Mouse (Mus musculus) stomach, postnatal 0 days (tissue): Measurements from ENCODE around the gene Hells. TPM values are rescaled to one million over a fixed set of nuclear protein-coding genes. Genes with fewer than 3 reads are reported as not detected.

Experiments used
- ATAC-seq: fragments of 200-750 bp; cut with Nextera tagmentation; 2 replicates; pipeline ENCODE4 v1.8.0; 2017; ENCODE audit not compliant: low FRiP score, low TSS enrichment
- DNase-seq: peaks from one replicate; pipeline ENCODE4 v3.0.0-alpha.2; 2016; ENCODE audit warnings: low spot score
- H3K27ac ChIP-seq: fragments of 300-500 bp; sonication (generic); replicated peaks from 2 replicates; pipeline ENCODE4 v1.5.1; 2014; ENCODE audit warnings: mild to moderate bottlenecking, control low read depth
- H3K27me3 ChIP-seq: fragments of 300-500 bp; sonication (generic); 2 replicates; pipeline ENCODE4 v1.6.1; 2014; ENCODE audit warnings: low read length; ENCODE audit not compliant: control insufficient read depth, insufficient read depth
- H3K36me3 ChIP-seq: fragments of 300-500 bp; sonication (generic); 2 replicates; pipeline ENCODE4 v1.6.1; 2014; ENCODE audit warnings: low read length, mixed read lengths; ENCODE audit not compliant: control insufficient read depth, insufficient read depth
- H3K4me1 ChIP-seq: fragments of 300-500 bp; sonication (generic); replicated peaks from 2 replicates; pipeline ENCODE4 v1.6.1; 2014; ENCODE audit warnings: antibody characterized with exemption; ENCODE audit not compliant: control insufficient read depth, insufficient read depth
- H3K4me2 ChIP-seq: fragments of 300-500 bp; sonication (generic); replicated peaks from 2 replicates; pipeline ENCODE4 v1.6.1; 2014; ENCODE audit warnings: low read depth, mild to moderate bottlenecking, control low read depth, moderate library complexity
- H3K4me3 ChIP-seq: fragments of 300-500 bp; sonication (generic); 2 replicates; pipeline ENCODE4 v1.5.1; 2014; ENCODE audit warnings: low read depth, low read length, control low read depth
- H3K9ac ChIP-seq: fragments of 300-500 bp; sonication (generic); 2 replicates; pipeline ENCODE4 v1.6.1; 2014; ENCODE audit warnings: mild to moderate bottlenecking, low read length, control low read depth, mixed read lengths
- H3K9me3 ChIP-seq: fragments of 300-500 bp; sonication (generic); 2 replicates; pipeline ENCODE4 v1.6.1; 2016; ENCODE audit warnings: low read length; ENCODE audit not compliant: control insufficient read depth
- CTCF ChIP-seq: IDR thresholded peaks from 2 replicates; pipeline ENCODE4 v1.5.1; 2016; ENCODE audit warnings: antibody characterized with exemption, low read depth, mild to moderate bottlenecking, moderate library complexity
- EP300 ChIP-seq: optimal IDR thresholded peaks from 2 replicates; pipeline ENCODE3; 2016; ENCODE audit warnings: antibody characterized with exemption
- WGBS: fragments of 180-500 bp; shearing (Covaris S2); extraction: QIAGEN DNeasy Blood & Tissue Kit; methylation state at CpG from one replicate; pipeline ENCODE4 v1.1.7; 2014; 5-methylcytosine and 5-hydroxymethylcytosine counted together
- polyA plus RNA-seq: library from polyadenylated mRNA; unstranded; fragments of >200 nt; fragmentation: Nextera tagmentation; extraction: Ambion mirVana; gene quantifications from 2 replicates; pipeline ENCODE4 v1.2.1, GENCODE M21; 2015

The Hells gene
- polyA plus RNA-seq, 1 experiment from 2014 or later, result 14.3 TPM

DNA sequence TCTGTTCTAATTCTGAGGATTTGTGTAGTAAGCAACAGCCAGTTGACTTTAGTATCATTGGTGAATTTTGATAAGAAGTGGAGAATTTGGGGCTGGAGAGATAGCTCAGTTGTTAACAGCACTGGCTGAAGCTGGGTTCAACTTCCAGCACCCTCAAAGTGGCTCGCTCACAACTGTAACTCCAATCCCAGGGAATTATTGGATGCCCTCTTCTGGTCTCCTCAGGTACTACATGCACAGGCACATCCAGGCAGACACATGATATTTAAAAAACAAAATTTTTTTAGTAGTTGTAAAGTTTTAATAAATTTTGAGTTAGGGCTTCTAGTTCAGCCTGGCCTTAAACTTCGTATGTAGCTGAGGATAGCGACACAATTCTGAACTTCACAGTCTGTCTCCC, 15.0 kb upstream of the Hells start:
- H3K9ac ChIP-seq, result no peak overlapping the region
- H3K27me3 ChIP-seq, result no peaks in the 10 kb centered on the region
- ATAC-seq, result no peak
- H3K9me3 ChIP-seq, result no peaks in the 10 kb centered on the region
- TF ChIP-seq CTCF (peak; percentile 80), EP300 (no peak)
- H3K4me2 ChIP-seq, result no peak overlapping the region
- H3K4me1 ChIP-seq, result no peaks in the 10 kb centered on the region
- no peak overlapping the region for H3K27ac ChIP-seq
- H3K4me3 ChIP-seq, result no peak overlapping the region
- 0 out of 2 replicates have a peak, but pooled peaks cover 2% of the 10 kb centered on the region for H3K36me3 ChIP-seq
- DNase-seq, result peak; percentile 30
- 57% methylated on average over 3 of the region's 3 CpGs for WGBS

DNA sequence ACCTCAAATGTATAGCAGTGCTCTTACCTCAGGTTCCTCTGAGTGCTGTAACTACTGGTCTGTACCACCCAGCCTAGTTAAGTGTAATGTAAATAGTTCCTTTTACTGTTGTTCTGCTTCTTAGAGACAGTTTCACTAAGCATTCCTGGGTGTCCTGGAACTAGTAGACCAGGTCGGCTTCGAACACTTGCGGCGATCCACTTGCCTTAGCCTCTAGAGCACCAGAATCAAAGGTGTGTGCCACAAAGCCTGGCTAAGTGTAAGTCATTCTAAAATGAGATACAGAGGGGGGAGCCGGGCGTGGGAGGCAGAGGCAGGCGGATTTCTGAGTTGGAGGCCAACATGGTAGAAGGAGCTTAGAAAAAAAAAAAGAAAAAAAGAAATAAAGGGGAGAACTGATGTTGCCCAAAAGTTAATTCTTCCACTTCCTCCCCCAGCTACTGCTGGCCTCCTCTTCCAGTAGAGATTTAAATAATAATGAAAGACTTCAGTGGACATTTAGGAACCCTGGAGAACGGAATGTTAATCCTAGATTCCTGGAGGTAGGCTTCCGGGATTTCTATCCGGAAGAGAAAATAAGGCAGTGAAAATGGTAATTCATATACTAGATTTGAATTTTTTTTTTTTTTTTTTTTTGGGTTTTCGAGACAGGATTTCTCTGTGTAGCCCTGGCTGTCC, 2.1 kb upstream of the Hells start:
- Histone ChIP-seq H3K9me3 (no peaks in the 10 kb centered on the region), H3K4me1 (no peaks in the 10 kb centered on the region), H3K9ac (no peak overlapping the region), H3K27me3 (no peaks in the 10 kb centered on the region), H3K4me2 (no peak overlapping the region), H3K4me3 (no peak overlapping the region), H3K36me3 (no peaks in the 10 kb centered on the region), H3K27ac (no peak overlapping the region)
- no peak for TF ChIP-seq CTCF
- no peak for TF ChIP-seq EP300
- 94% methylated on average over 10 of the region's 11 CpGs for WGBS
- DNase-seq, result no peak
- ATAC-seq, result no peak

DNA sequence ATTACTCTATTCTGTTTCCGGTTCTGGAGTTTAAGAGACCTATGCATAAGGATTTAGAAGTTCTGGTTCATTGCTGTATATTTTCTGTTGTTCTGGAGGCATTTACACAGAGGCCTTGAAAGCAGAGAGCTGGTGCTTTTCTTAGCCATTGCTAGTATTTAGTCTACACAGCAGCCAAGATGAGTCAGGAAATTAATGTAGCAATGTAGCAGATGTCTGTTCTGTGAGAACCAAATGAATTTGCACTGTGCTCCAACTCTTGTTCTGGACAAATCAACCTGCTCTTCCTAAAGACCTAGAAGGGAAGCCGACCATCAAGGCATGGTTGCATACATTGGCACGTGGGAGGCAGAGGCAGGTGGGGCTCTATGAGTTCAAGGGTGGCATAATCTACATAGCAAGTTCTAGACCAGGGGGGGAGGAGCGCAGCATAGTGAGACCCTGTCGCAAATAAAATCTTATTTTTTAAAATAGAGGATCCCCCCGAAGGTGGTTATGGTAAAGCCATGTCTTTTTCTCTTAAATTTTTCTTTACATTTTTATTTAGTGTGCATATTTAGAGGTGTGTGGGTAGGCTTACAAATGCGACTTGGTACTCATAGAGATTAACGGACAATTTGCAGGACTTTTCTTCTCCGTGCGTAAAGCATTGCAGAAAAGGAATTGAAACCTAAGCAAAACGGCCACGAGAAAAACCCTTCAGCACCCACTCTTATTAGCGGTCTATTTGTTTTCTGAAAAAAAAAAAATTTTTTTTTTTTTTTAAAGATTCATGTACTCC, 1.1 kb upstream of the Hells start:
- WGBS, result 60% methylated on average over 13 of the region's 13 CpGs
- Histone ChIP-seq H3K4me3 (peak overlapping the region; percentile 83), H3K4me2 (peak overlapping the region; percentile 100), H3K36me3 (no peaks in the 10 kb centered on the region), H3K9me3 (no peaks in the 10 kb centered on the region), H3K27ac (no peak overlapping the region), H3K27me3 (no peaks in the 10 kb centered on the region), H3K9ac (peak overlapping the region; percentile 82), H3K4me1 (no peaks in the 10 kb centered on the region)
- no peak for DNase-seq
- TF ChIP-seq EP300 (no peak), CTCF (no peak)
- ATAC-seq, result no peak

DNA sequence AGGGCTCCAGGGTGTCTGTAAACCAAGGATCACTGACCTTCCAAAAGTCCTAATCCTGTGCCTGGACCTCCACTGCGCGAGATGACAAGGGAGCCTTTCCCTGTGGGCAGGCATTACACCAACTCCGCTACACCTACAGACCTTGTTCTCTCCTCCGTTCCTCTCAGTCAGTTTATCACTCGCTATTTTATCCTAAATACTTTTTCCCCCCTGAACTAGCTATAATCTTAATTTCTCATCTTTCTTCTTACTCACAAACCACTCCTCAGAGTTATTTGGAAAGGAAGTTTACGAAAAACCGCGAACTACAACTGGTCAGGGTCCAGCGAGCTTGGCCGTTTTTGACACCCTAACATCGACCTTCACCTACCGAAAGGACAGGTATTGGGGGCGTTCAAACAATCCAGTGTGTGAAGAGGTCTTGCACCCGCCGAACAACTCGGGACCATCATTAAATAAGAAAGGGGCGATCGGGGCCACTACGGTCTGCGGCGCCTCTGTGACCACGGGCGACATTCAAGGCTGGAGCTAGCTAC, 395 bp upstream of the Hells start:
- Histone ChIP-seq H3K9ac (peak overlapping the region; percentile 82), H3K4me3 (peak overlapping the region; percentile 83), H3K27ac (no peak overlapping the region), H3K4me2 (peak overlapping the region; percentile 100), H3K9me3 (no peaks in the 10 kb centered on the region), H3K4me1 (no peaks in the 10 kb centered on the region), H3K27me3 (no peaks in the 10 kb centered on the region), H3K36me3 (no peaks in the 10 kb centered on the region)
- TF ChIP-seq EP300, result no peak
- no peak for TF ChIP-seq CTCF
- WGBS, result under 1% methylated on average over 23 of the region's 23 CpGs
- DNase-seq (no peak), ATAC-seq (no peak)

DNA sequence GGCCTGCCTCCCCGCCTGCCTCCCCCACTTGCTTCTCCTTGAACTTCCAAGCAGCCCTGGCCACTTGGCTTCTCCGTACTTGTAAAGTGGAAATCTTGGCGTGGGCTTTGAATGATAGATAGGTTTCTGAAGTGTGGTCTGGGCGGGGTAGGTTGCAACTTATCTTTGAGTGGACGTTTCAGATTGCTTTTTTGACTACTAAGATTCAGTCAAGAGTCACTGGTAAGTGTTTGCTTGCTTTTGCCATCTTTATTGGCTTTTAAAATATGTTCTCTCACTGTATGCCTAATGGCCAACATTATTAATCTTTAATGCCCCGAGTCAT, 813 bp downstream of the Hells start:
- Histone ChIP-seq H3K4me2 (peak overlapping the region; percentile 100), H3K9me3 (no peaks in the 10 kb centered on the region), H3K27me3 (no peaks in the 10 kb centered on the region), H3K4me1 (no peaks in the 10 kb centered on the region), H3K36me3 (no peaks in the 10 kb centered on the region), H3K4me3 (peak overlapping the region; percentile 83), H3K27ac (no peak overlapping the region), H3K9ac (peak overlapping the region; percentile 82)
- 1% methylated on average over 6 of the region's 6 CpGs for WGBS
- TF ChIP-seq EP300 (no peak), CTCF (no peak)
- ATAC-seq, result no peak
- DNase-seq, result no peak
